Mouse (Mus musculus): ENCODE data around the gene Psmd9. TPM values are rescaled to one million over a fixed set of nuclear protein-coding genes. Genes with fewer than 3 reads are reported as not detected.

Gene Psmd9
- polyA plus RNA-seq, 1 experiment from 2014 or later: 77.7 TPM

DNA sequence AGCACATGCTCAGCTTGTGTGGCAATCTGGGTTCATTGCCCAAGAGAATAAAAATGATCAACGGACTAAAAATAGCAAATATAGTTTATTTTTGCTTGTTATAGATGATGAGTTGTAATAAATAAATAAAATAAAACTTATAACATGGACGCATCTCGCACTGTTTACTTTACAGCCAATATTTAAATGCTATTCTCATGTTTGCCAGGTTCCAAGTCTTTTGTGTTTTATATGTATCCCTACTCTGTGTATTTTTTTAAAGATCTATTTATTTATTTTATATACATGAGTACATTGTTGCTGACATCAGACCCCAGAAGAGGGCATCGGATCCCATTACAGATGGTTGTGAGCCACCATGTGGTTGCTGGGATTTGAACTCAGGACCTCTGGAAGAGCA, 108.5 kb downstream of the Psmd9 start:
- no peaks in the 10 kb centered on the region for H3K27me3 ChIP-seq (replicated peaks)
- H3K4me2 ChIP-seq (replicated peaks): no peak overlapping the region
- H3K27ac ChIP-seq: no peak overlapping the region
- no peaks in the 10 kb centered on the region for H3K36me3 ChIP-seq
- H3K9ac ChIP-seq: no peak overlapping the region
- WGBS: 90% methylated on average over 4 of the region's 4 CpGs
- H3K4me1 ChIP-seq: no peaks in the 10 kb centered on the region; the same call in 1 of the 2 replicates
- ATAC-seq (ENCODE audit: low FRiP score, low read depth): no peak
- H3K9me3 ChIP-seq: no peaks in the 10 kb centered on the region
- H3K4me3 ChIP-seq: no peak overlapping the region

DNA sequence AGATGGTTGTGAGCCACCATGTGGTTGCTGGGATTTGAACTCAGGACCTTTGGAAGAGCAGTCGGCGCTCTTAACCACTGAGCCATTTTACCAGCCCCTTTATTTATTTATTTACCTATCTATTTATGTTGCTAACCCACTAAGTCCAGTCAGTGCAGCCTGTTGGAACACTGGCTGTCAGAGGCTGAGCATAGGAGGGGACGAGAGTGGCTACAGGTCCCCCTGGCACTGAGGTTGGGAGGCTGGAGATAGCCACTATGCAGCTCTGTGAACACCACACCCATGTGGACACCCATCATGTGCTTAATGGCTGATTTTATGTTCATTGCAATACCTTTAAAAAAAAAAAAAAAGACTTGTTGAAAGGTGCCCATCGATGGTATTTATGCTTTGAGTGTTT, 110.0 kb downstream of the Psmd9 start:
- Histone ChIP-seq H3K36me3 (no peaks in the 10 kb centered on the region), H3K9me3 (no peaks in the 10 kb centered on the region), H3K27me3 (replicated peaks) (no peaks in the 10 kb centered on the region), H3K4me2 (replicated peaks) (no peak overlapping the region), H3K9ac (no peak overlapping the region), H3K27ac (no peak overlapping the region), H3K4me3 (no peak overlapping the region), H3K4me1 (no peaks in the 10 kb centered on the region; the same call in 1 of the 2 replicates)
- WGBS: 93% methylated on average over 4 of the region's 4 CpGs
- ATAC-seq (ENCODE audit: low FRiP score, low read depth): no peak

DNA sequence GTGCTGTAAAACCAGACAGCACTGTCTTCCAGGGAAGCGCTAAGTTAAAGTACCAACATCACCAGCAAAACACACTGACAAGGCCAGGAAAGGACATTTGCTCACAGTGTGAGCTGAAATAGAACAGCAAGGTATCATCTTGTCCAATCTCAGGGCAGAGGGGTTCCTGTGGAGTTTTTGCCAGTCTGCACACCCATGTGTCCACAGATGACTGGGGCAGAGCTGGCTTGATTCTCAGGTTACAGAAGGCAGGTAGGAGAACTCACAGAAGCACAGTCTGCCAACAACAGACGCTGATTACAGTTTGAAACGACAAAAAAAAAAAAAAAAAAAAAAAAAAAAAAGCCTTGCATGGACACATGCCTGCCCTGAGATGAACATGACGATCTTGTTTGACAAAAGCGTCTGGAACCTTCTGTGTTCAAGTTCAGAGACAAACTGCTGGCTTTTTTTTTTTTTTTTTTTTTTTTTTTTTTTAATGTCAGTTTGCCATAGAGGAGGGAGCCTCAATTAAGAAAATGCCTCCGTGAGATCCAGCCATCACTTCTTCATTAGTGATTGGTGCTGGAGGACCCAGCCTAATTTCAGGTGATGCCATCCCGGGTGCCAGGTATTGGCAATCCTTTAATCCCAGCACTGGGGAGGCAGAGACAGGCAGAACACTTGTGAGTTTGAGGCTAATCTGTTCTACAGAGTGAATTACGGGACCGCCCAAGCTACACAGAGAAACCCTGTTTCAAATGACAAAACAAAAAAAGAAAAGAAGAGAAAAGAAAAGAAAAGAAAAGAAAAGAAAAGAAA, 112.3 kb downstream of the Psmd9 start:
- no peak for ATAC-seq (ENCODE audit: low FRiP score, low read depth)
- no peak overlapping the region for H3K27ac ChIP-seq
- no peaks in the 10 kb centered on the region for H3K4me1 ChIP-seq
- H3K4me2 ChIP-seq (replicated peaks): no peak overlapping the region
- no peaks in the 10 kb centered on the region for H3K27me3 ChIP-seq (replicated peaks)
- no peaks in the 10 kb centered on the region for H3K9me3 ChIP-seq
- H3K9ac ChIP-seq: no peak overlapping the region
- no peaks in the 10 kb centered on the region for H3K36me3 ChIP-seq
- no peak overlapping the region for H3K4me3 ChIP-seq
- 83% methylated on average over 9 of the region's 9 CpGs for WGBS

DNA sequence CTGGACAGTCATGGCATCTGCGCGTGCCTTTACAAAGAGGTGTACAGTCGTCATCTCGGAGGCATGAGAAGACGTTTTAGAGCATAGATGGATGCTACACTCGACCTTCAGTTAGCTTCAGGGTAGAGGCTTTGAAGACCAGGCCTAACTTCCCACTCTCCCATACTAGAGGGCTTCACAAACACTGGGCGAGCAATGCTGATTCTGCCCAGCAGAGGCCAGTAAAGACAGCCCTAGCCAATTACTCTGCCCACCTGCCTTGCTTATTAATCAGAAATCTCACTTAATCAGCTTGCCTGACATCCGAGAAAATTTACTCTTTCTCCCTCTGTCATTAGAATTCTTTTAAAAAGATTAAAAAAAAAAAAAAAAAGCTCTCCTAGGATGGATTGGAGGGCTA, 116.0 kb downstream of the Psmd9 start:
- Histone ChIP-seq H3K9ac (no peak overlapping the region), H3K27me3 (replicated peaks) (no peaks in the 10 kb centered on the region), H3K4me3 (no peak overlapping the region), H3K27ac (no peak overlapping the region), H3K36me3 (no peaks in the 10 kb centered on the region), H3K4me2 (replicated peaks) (no peak overlapping the region), H3K9me3 (0 out of 2 replicates have a peak, but pooled peaks cover 4% of the 10 kb centered on the region), H3K4me1 (no peaks in the 10 kb centered on the region)
- WGBS: 43% methylated on average over 8 of the region's 8 CpGs
- ATAC-seq (ENCODE audit: low FRiP score, low read depth): no peak

DNA sequence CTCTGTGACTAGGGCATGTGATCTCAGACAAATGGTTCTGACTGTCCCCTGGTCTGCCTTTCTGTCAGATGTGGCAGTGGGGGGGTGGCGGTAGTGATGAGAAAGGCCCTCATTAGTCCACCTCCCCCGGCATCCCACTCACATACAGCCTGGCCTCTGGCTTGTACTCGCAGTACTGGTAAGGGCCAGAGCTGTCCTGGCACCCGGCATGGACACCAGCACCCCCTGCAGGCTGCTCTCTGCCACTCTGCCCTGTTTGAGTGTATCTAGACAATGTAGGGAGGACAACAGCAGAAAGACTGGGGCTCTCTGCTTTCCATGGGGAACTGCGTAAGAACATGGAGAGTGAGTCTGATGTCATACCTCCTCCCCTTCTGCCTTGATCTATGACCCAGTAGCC, 118.9 kb downstream of the Psmd9 start:
- 80% methylated on average over 5 of the region's 5 CpGs for WGBS

DNA sequence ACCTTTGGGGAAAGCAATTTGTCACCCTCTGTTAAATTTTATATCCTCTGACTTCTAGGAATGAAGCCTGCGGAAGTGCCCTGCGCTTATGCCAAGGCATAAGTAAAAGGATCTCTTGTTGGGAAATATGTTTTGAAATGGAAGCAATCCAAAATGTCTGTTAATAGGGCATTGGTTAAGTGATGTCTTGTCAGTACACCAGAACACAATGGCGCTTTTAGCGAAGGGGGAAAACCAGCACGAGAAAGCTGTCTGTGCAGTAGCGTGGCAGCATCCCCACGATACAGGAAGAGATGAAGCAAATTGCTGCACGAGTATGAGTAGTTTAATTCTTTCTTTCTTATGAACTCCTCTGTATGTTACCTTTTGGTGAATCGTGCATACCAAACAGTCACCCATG, 125.4 kb downstream of the Psmd9 start:
- Histone ChIP-seq H3K27ac (no peak overlapping the region), H3K4me2 (replicated peaks) (no peak overlapping the region), H3K9me3 (no peaks in the 10 kb centered on the region), H3K36me3 (no peaks in the 10 kb centered on the region), H3K9ac (no peak overlapping the region), H3K4me3 (no peak overlapping the region), H3K27me3 (replicated peaks) (peaks cover 3% of the 10 kb centered on the region; the same call in 1 of the 2 replicates), H3K4me1 (no peaks in the 10 kb centered on the region)
- 81% methylated on average over 9 of the region's 9 CpGs for WGBS
- ATAC-seq (ENCODE audit: low FRiP score, low read depth): no peak

More for the DNA sequence above, 118.9 kb downstream of the Psmd9 start:
- Histone ChIP-seq H3K9me3 (0 out of 2 replicates have a peak, but pooled peaks cover 4% of the 10 kb centered on the region), H3K27me3 (replicated peaks) (no peaks in the 10 kb centered on the region), H3K9ac (no peak overlapping the region), H3K27ac (no peak overlapping the region), H3K4me2 (replicated peaks) (no peak overlapping the region), H3K36me3 (no peaks in the 10 kb centered on the region), H3K4me3 (no peak overlapping the region), H3K4me1 (no peaks in the 10 kb centered on the region)
- ATAC-seq (ENCODE audit: low FRiP score, low read depth): no peak

DNA sequence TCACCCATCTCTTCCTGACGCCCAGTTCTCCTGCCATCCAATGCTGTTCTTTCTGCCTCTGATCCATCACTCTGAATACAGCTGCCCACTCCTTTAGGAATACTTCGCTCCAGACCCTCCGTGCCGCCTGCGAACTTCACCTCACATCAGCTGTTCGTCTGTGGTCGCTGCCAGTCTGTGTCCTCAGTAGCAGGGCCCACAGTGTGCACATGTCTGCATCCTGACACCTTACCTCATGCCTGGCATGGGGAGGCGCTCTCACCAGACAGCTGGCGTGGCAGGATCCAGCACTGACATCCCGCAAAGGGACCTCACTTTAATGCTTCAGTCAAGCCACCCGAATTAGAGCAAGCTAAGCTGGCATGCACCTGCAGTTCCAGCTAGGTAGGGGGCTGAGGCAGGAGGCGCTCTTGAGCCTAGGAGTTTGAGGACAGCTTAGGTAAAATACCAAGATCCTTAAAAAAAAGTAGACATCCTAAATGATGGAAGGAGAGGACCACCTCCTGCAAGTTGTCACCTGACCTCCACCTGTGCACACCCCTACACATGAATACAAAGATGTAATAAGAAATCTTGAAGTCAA, 127.1 kb downstream of the Psmd9 start:
- no peaks in the 10 kb centered on the region for H3K9me3 ChIP-seq
- no peak overlapping the region for H3K4me3 ChIP-seq
- 67% methylated on average over 12 of the region's 12 CpGs for WGBS
- peaks cover 11% of the 10 kb centered on the region for H3K4me1 ChIP-seq
- H3K27ac ChIP-seq: no peak overlapping the region
- no peak overlapping the region for H3K4me2 ChIP-seq (replicated peaks)
- peaks cover 3% of the 10 kb centered on the region; the same call in 1 of the 2 replicates for H3K27me3 ChIP-seq (replicated peaks)
- ATAC-seq (ENCODE audit: low FRiP score, low read depth): no peak
- no peak overlapping the region for H3K9ac ChIP-seq
- no peaks in the 10 kb centered on the region for H3K36me3 ChIP-seq

DNA sequence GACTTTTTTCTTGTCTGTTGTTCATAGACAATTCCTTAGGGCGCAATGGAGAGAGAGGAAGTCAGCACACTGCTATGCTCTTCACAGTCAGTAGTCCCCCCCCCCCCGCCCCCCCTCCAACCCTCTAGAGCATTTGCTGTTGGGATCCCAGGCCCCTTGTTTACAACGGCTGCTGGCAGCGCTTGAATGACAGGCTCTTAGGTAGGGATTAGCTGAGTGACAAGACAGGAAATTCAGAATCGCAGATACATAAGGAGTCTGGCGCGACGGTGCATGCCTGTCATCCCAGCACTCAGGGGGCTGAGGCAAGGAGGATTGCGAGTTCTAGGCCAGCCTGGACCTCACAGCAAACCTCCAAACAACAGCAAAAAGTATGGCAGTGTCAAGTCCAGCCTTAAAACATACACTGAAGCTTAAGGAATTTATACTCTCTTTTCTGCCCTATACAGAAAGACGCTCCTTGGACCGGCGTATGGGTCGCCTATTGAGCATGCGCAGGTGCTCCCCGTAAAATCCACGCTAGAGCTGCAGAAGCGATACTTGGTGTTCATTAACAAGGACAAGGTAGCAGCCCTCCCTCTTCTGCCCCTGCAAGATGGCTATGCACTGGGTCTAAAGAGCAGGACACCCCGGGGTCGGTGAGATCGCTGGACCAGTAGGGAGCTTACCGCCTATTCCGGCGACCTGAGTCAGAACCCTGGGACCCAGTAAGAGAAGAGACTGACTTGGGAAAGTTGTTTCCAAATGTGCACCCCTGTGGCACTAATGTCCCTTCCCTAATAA, 128.0 kb downstream of the Psmd9 start:
- H3K9ac ChIP-seq: no peak overlapping the region
- peaks cover 15% of the 10 kb centered on the region for H3K4me1 ChIP-seq
- H3K27me3 ChIP-seq (replicated peaks): peaks cover 3% of the 10 kb centered on the region; the same call in 1 of the 2 replicates
- H3K4me2 ChIP-seq (replicated peaks): no peak overlapping the region
- WGBS: 63% methylated on average over 23 of the region's 23 CpGs
- no peak overlapping the region for H3K27ac ChIP-seq
- ATAC-seq (ENCODE audit: low FRiP score, low read depth): no peak
- H3K9me3 ChIP-seq: no peaks in the 10 kb centered on the region
- H3K4me3 ChIP-seq: no peak overlapping the region
- H3K36me3 ChIP-seq: no peaks in the 10 kb centered on the region

DNA sequence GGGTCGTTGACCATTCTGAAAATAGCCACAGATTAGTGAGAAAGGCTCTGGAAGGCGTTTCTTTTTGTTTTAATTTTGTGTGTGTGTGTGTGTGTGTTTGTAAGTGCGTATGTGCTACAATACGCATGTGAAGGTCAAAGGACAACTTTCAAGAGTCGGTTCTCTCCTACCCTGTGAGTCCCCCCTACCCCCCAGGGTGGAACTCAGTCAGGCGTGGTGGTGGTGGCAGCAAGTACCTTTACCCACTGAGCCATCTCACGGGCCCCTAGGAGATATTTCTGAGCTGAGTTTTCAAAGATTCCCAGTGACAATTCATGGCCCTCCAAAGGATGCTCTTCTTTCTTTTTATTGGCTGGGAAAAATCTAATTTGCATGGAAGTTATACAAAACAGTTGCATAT, 128.6 kb downstream of the Psmd9 start:
- Histone ChIP-seq H3K9me3 (no peaks in the 10 kb centered on the region), H3K4me3 (no peak overlapping the region), H3K9ac (no peak overlapping the region), H3K4me1 (peaks cover 22% of the 10 kb centered on the region), H3K4me2 (replicated peaks) (no peak overlapping the region), H3K27ac (no peak overlapping the region), H3K27me3 (replicated peaks) (peaks cover 3% of the 10 kb centered on the region; the same call in 1 of the 2 replicates), H3K36me3 (no peaks in the 10 kb centered on the region)
- no peak for ATAC-seq (ENCODE audit: low FRiP score, low read depth)
- 77% methylated on average over 7 of the region's 7 CpGs for WGBS

DNA sequence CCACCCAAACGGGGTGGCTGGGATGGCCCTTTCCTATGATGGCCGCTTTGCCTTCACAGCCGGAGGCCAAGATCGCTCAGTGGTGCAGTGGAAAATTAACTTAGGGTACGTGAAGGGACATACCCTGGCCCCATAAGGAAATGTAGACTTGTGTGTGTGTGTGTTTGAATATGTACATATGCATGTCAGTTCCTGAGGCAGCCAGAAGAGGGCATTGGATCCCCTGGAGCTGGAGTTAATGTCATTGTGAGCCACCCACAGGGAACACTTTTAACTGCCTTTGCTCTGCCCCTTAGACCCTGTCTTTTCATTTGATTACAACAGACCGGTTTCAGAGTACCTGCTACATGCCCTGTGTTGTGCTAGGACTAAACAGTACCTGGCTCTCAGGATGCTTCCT, 129.3 kb downstream of the Psmd9 start:
- Histone ChIP-seq H3K9me3 (no peaks in the 10 kb centered on the region), H3K4me3 (no peak overlapping the region), H3K9ac (no peak overlapping the region), H3K4me2 (replicated peaks) (no peak overlapping the region), H3K27me3 (replicated peaks) (peaks cover 3% of the 10 kb centered on the region; the same call in 1 of the 2 replicates), H3K27ac (no peak overlapping the region), H3K36me3 (no peaks in the 10 kb centered on the region), H3K4me1 (peaks cover 24% of the 10 kb centered on the region)
- 89% methylated on average over 6 of the region's 6 CpGs for WGBS
- ATAC-seq (ENCODE audit: low FRiP score, low read depth): no peak
